Mouse (Mus musculus): ENCODE measurements around the gene Hamp2. TPM values are rescaled to one million over a fixed set of nuclear protein-coding genes. Genes with fewer than 3 reads are reported as not detected.
A peak's percentile ranks its signal among the peaks of the same experiment; 100 is the strongest.
"Not testable (repeated sequence)": the region's sequence is repeated elsewhere in the genome, so short reads cannot be mapped to it uniquely, and the experiment has no call there.

Hamp2 gene
- total RNA-seq (2015; ENCODE audit: low replicate concordance) (not detected in 2 replicates), total RNA-seq (2017; ENCODE audit: low replicate concordance) (not detected in 2 replicates)

GRCm38 (mm10) chr7:30924581-30924980 lies at the start of gene Hamp2:
TSS of gene Hamp2 (minus strand) at chr7:30924681.
- ATAC-seq (replicated peaks; ENCODE audit: low FRiP score, poor library complexity, severe bottlenecking) = not testable (repeated sequence)

- peak; percentile 96 for ATAC-seq (replicated peaks; ENCODE audit: low FRiP score, poor library complexity, severe bottlenecking)
These were observed 49.2 kb upstream of the Hamp2 start, which contains the start of gene Fam187b for GRCm38 (mm10) chr7:30973501-30974289. TSS of gene Fam187b (plus strand) at chr7:30973790.

- no peak for ATAC-seq (replicated peaks; ENCODE audit: low FRiP score, poor library complexity, severe bottlenecking)
These were observed 48.7 kb upstream of the Hamp2 start, which contains the start of gene Lsr for GRCm38 (mm10) chr7:30973251-30973500. TSS of gene Lsr (minus strand) at chr7:30973464.

- no peak for ATAC-seq (replicated peaks; ENCODE audit: low FRiP score, poor library complexity, severe bottlenecking)
These were observed 48.2 kb upstream of the Hamp2 start for GRCm38 (mm10) chr7:30972426-30973250.

- no peak for ATAC-seq (replicated peaks; ENCODE audit: low FRiP score, poor library complexity, severe bottlenecking)
These were observed 47.4 kb upstream of the Hamp2 start for GRCm38 (mm10) chr7:30971901-30972300.

GRCm38 (mm10) chr7:30969174-30969573 lies 44.7 kb upstream of the Hamp2 start:
- no peak for ATAC-seq (replicated peaks; ENCODE audit: low FRiP score, poor library complexity, severe bottlenecking)

GRCm38 (mm10) chr7:30968611-30969010 lies 44.1 kb upstream of the Hamp2 start:
- ATAC-seq (replicated peaks; ENCODE audit: low FRiP score, poor library complexity, severe bottlenecking) = no peak

- no peak for ATAC-seq (replicated peaks; ENCODE audit: low FRiP score, poor library complexity, severe bottlenecking)
These were observed 42.2 kb upstream of the Hamp2 start for GRCm38 (mm10) chr7:30966657-30967056.

GRCm38 (mm10) chr7:30965677-30966076 lies 41.2 kb upstream of the Hamp2 start:
- no peak for ATAC-seq (replicated peaks; ENCODE audit: low FRiP score, poor library complexity, severe bottlenecking)

- no peak for ATAC-seq (replicated peaks; ENCODE audit: low FRiP score, poor library complexity, severe bottlenecking)
These were observed 39.9 kb upstream of the Hamp2 start for GRCm38 (mm10) chr7:30964366-30964765.

GRCm38 (mm10) chr7:30962862-30963261 lies 38.4 kb upstream of the Hamp2 start:
- no peak for ATAC-seq (replicated peaks; ENCODE audit: low FRiP score, poor library complexity, severe bottlenecking)

GRCm38 (mm10) chr7:30959786-30960349 lies 35.4 kb upstream of the Hamp2 start:
- no peak for ATAC-seq (replicated peaks; ENCODE audit: low FRiP score, poor library complexity, severe bottlenecking)

- ATAC-seq (replicated peaks; ENCODE audit: low FRiP score, poor library complexity, severe bottlenecking) = no peak
These were observed 34.5 kb upstream of the Hamp2 start for GRCm38 (mm10) chr7:30958866-30959487.

GRCm38 (mm10) chr7:30958109-30958865 lies 33.8 kb upstream of the Hamp2 start:
- no peak for ATAC-seq (replicated peaks; ENCODE audit: low FRiP score, poor library complexity, severe bottlenecking)

GRCm38 (mm10) chr7:30957367-30957783 lies 32.9 kb upstream of the Hamp2 start:
- peak; percentile 76 for ATAC-seq (replicated peaks; ENCODE audit: low FRiP score, poor library complexity, severe bottlenecking)

GRCm38 (mm10) chr7:30956756-30957366 lies 32.4 kb upstream of the Hamp2 start, which contains the start of gene Usf2:
TSS of gene Usf2 (minus strand) at chr7:30956803.
- ATAC-seq (replicated peaks; ENCODE audit: low FRiP score, poor library complexity, severe bottlenecking) = peak; percentile 28

- no peak for ATAC-seq (replicated peaks; ENCODE audit: low FRiP score, poor library complexity, severe bottlenecking)
These were observed 31.9 kb upstream of the Hamp2 start for GRCm38 (mm10) chr7:30956357-30956751.

- ATAC-seq (replicated peaks; ENCODE audit: low FRiP score, poor library complexity, severe bottlenecking) = peak; percentile 76
These were observed 31.3 kb upstream of the Hamp2 start for GRCm38 (mm10) chr7:30955584-30956356.
